Mouse (Mus musculus): ENCODE results near the gene Sacm1l. TPM values are rescaled to one million over a fixed set of nuclear protein-coding genes. Genes with fewer than 3 reads are reported as not detected.

The Sacm1l gene
- polyA plus RNA-seq, 1 experiment: 9.0 TPM

DNA sequence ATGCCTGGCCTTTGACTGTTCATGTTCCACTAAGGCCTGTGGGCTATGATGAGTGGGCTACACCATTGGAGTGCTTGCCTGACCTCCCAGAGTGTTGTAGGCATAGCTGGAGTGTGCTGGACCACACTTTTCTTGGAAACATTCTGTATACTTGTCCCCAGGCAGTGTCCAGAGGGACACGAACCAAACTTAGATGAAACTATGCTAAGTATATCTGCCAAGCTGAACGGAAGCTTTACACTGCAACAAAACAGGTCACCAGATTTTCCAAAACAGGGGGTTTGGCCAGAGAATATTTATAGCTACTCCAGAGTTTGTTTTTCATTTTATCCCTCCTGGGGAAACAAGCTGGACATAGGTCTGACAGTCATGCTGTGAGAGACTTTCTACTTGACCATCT is 40.5 kb upstream of the Sacm1l start:
- TF ChIP-seq POLR2A (IDR thresholded peaks at IDR 0.05; ENCODE audit: borderline replicate concordance, control insufficient read depth, low read depth, low read length): no peak
- TF ChIP-seq CTCF (IDR thresholded peaks at IDR 0.05; ENCODE audit: control insufficient read depth, insufficient read depth, low read length): no peak
- Histone ChIP-seq H3K27ac (ENCODE audit: control insufficient read depth, insufficient read depth, low read depth, low read length, poor library complexity) (no peak overlapping the region), H3K4me1 (ENCODE audit: control insufficient read depth, insufficient read depth, low read length) (peaks cover 2% of the 10 kb centered on the region; the same call in 1 of the 2 replicates), H3K4me3 (replicated peaks; ENCODE audit: control insufficient read depth, low read depth, low read length) (no peak overlapping the region)
- 72% methylated on average over 2 of the region's 2 CpGs for WGBS

DNA sequence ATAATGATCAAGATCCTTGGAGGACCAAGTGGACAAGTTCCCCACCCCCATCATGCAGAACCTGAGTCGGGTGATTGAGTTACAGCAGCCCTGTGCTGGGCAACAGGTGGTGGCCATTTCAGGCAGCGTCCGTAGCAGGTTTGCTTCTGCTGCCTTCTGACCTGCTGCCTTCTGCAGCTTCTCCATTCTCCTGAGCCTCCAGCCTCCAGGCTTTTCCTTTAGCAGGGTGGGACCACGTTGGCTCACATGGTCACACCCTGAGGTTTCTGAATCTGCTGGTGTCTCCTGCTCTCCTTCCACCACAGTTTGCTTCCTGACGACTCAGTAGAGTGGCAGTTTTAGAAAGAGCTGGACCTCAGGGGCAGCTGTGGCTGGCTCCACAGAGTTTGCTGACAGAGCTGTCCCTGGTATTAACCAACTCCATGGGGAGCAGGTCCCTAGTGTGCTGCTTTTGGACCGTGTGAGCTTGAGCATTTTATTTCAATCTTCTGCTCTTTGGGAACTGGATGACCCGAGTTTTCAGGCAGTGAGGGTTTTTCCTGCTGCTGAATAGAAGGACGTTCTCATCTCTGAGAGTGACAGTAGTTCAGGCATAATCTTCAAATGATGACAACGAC is 39.7 kb upstream of the Sacm1l start:
- 70% methylated on average over 9 of the region's 9 CpGs for WGBS
- Histone ChIP-seq H3K4me3 (replicated peaks; ENCODE audit: control insufficient read depth, low read depth, low read length) (no peak overlapping the region), H3K4me1 (ENCODE audit: control insufficient read depth, insufficient read depth, low read length) (peaks cover 2% of the 10 kb centered on the region; the same call in 1 of the 2 replicates), H3K27ac (ENCODE audit: control insufficient read depth, insufficient read depth, low read depth, low read length, poor library complexity) (no peak overlapping the region)
- TF ChIP-seq POLR2A (IDR thresholded peaks at IDR 0.05; ENCODE audit: borderline replicate concordance, control insufficient read depth, low read depth, low read length) (no peak), CTCF (IDR thresholded peaks at IDR 0.05; ENCODE audit: control insufficient read depth, insufficient read depth, low read length) (no peak)

- Histone ChIP-seq H3K4me1 (ENCODE audit: control insufficient read depth, insufficient read depth, low read length) (peaks cover 2% of the 10 kb centered on the region; the same call in 1 of the 2 replicates), H3K4me3 (replicated peaks; ENCODE audit: control insufficient read depth, low read depth, low read length) (no peak overlapping the region), H3K27ac (ENCODE audit: control insufficient read depth, insufficient read depth, low read depth, low read length, poor library complexity) (no peak overlapping the region; the same call in 1 of the 2 replicates)
- 69% methylated on average over 5 of the region's 5 CpGs for WGBS
- TF ChIP-seq POLR2A (IDR thresholded peaks at IDR 0.05; ENCODE audit: borderline replicate concordance, control insufficient read depth, low read depth, low read length) (no peak), CTCF (IDR thresholded peaks at IDR 0.05; ENCODE audit: control insufficient read depth, insufficient read depth, low read length) (no peak)
Measured at GRCm38 (mm10) chr9:123490930-123491329, 38.6 kb upstream of the Sacm1l start.

DNA sequence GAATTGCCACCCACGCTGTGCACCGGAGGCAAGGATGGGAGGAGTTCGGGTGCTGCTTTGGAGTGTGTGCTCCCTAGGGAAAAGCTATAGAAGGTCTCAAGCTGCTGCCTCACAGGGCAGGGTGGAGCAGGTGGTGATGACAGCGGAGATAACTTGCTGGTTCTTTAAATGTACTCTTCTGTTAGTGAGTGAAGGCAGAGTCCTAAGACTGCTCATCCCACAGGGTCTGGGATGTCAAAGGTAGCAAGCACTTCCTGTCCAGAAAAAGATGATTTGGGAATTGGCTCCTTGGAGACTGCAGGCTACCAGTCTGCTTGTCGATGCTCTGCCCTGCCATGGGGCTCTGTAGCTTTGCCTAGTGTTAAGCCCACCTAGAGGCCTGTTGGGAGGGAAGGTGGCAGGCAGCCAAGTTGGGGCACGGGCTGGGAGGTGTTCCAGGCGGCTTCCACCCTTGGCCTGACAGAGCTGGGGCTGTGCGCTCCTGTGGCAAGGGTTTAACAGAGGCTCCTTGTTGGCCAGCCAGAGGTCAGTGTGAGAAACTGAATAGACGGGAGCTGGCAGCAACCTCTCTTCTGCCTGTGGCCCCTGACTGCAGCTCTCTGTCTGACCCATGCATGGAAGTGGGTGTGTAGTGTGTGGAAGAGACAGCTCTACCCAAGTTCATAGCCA is 37.5 kb upstream of the Sacm1l start:
- 63% methylated on average over 9 of the region's 9 CpGs for WGBS

DNA sequence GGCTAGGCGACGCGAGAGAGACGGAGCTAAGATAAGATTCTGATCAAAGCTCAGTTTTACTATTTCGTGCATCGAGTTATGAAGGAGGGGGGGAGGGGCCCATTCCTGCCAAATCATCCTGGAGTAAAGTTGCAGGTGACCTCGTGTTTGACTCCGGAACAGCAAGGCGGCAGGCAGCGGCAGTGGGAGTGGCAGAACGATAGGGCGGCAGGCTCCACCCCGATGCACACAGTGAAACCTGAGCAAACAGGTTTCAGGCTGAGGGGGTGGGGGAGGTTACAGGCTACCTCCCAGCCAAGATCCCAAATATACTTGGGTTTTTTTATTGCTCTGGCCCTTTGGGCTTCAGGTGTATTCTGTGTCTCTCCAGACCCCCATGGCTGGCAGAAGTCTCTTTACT is 32.9 kb upstream of the Sacm1l start:
- TF ChIP-seq POLR2A (IDR thresholded peaks at IDR 0.05; ENCODE audit: borderline replicate concordance, control insufficient read depth, low read depth, low read length): no peak
- no peak for TF ChIP-seq CTCF (IDR thresholded peaks at IDR 0.05; ENCODE audit: control insufficient read depth, insufficient read depth, low read length)
- H3K4me3 ChIP-seq (replicated peaks; ENCODE audit: control insufficient read depth, low read depth, low read length): no peak overlapping the region
- 85% methylated on average over 13 of the region's 13 CpGs for WGBS
- H3K4me1 ChIP-seq (ENCODE audit: control insufficient read depth, insufficient read depth, low read length): peaks cover 3% of the 10 kb centered on the region; the same call in 1 of the 2 replicates
- no peak overlapping the region for H3K27ac ChIP-seq (ENCODE audit: control insufficient read depth, insufficient read depth, low read depth, low read length, poor library complexity)

More for the DNA sequence above, 37.5 kb upstream of the Sacm1l start:
- Histone ChIP-seq H3K4me3 (replicated peaks; ENCODE audit: control insufficient read depth, low read depth, low read length) (no peak overlapping the region), H3K27ac (ENCODE audit: control insufficient read depth, insufficient read depth, low read depth, low read length, poor library complexity) (no peak overlapping the region), H3K4me1 (ENCODE audit: control insufficient read depth, insufficient read depth, low read length) (peaks cover 2% of the 10 kb centered on the region; the same call in 1 of the 2 replicates)
- TF ChIP-seq CTCF (IDR thresholded peaks at IDR 0.05; ENCODE audit: control insufficient read depth, insufficient read depth, low read length) (no peak), POLR2A (IDR thresholded peaks at IDR 0.05; ENCODE audit: borderline replicate concordance, control insufficient read depth, low read depth, low read length) (no peak)

DNA sequence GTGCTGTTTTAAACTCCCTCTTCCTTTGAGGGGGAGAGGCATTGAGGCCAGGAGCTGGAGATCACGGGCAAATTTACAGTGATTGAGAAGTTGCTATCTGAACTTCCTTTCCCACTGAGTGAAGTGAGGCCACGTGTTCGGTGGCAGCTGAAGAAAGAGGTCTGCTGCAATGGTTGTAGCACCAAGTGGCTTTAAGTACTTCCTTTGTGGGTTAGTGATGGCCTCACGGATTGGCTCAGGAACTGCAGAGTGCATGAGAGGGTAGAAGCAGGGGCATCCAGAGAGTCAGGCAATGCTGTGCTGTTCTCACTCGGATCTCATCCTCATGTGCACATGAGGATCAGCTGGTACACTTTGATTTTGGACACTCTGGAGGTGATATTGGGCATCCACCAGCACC is 31.7 kb upstream of the Sacm1l start:
- Histone ChIP-seq H3K27ac (ENCODE audit: control insufficient read depth, insufficient read depth, low read depth, low read length, poor library complexity) (no peak overlapping the region), H3K4me3 (replicated peaks; ENCODE audit: control insufficient read depth, low read depth, low read length) (no peak overlapping the region), H3K4me1 (ENCODE audit: control insufficient read depth, insufficient read depth, low read length) (peaks cover 3% of the 10 kb centered on the region; the same call in 1 of the 2 replicates)
- WGBS: 7% methylated on average over 5 of the region's 5 CpGs
- no peak for TF ChIP-seq CTCF (IDR thresholded peaks at IDR 0.05; ENCODE audit: control insufficient read depth, insufficient read depth, low read length)
- no peak for TF ChIP-seq POLR2A (IDR thresholded peaks at IDR 0.05; ENCODE audit: borderline replicate concordance, control insufficient read depth, low read depth, low read length)

- 79% methylated on average over 4 of the region's 4 CpGs for WGBS
Measured at GRCm38 (mm10) chr9:123500480-123500879, 29.1 kb upstream of the Sacm1l start.

GRCm38 (mm10) chr9:123503171-123503834 is 26.3 kb upstream of the Sacm1l start:
- Histone ChIP-seq H3K4me3 (replicated peaks; ENCODE audit: control insufficient read depth, low read depth, low read length) (no peak overlapping the region), H3K4me1 (ENCODE audit: control insufficient read depth, insufficient read depth, low read length) (no peaks in the 10 kb centered on the region), H3K27ac (ENCODE audit: control insufficient read depth, insufficient read depth, low read depth, low read length, poor library complexity) (no peak overlapping the region)
- WGBS: 86% methylated on average over 5 of the region's 5 CpGs
- no peak for TF ChIP-seq POLR2A (IDR thresholded peaks at IDR 0.05; ENCODE audit: borderline replicate concordance, control insufficient read depth, low read depth, low read length)
- TF ChIP-seq CTCF (IDR thresholded peaks at IDR 0.05; ENCODE audit: control insufficient read depth, insufficient read depth, low read length): no peak

More at GRCm38 (mm10) chr9:123500480-123500879, 29.1 kb upstream of the Sacm1l start:
- TF ChIP-seq POLR2A (IDR thresholded peaks at IDR 0.05; ENCODE audit: borderline replicate concordance, control insufficient read depth, low read depth, low read length): no peak
- TF ChIP-seq CTCF (IDR thresholded peaks at IDR 0.05; ENCODE audit: control insufficient read depth, insufficient read depth, low read length): no peak
- Histone ChIP-seq H3K4me3 (replicated peaks; ENCODE audit: control insufficient read depth, low read depth, low read length) (no peak overlapping the region), H3K27ac (ENCODE audit: control insufficient read depth, insufficient read depth, low read depth, low read length, poor library complexity) (no peak overlapping the region), H3K4me1 (ENCODE audit: control insufficient read depth, insufficient read depth, low read length) (peaks cover 3% of the 10 kb centered on the region; the same call in 1 of the 2 replicates)
